Mouse (Mus musculus) testis, adult 2 months (tissue): ENCODE results near the gene Vdr.

ENCODE experiments used
- CTCF ChIP-seq: fragments of 200-500 bp; IDR thresholded peaks from 2 replicates; pipeline ENCODE4 v1.5.1; 2012; ENCODE audit warnings: low read depth, mild to moderate bottlenecking, inconsistent platforms, low read length, moderate library complexity; ENCODE audit not compliant: control insufficient read depth, insufficient read depth, insufficient replicate concordance
- POLR2A ChIP-seq: fragments of 200-500 bp; IDR thresholded peaks from 2 replicates; pipeline ENCODE4 v1.6.1; 2012; ENCODE audit warnings: low read depth, mild to moderate bottlenecking, inconsistent platforms, low read length, moderate library complexity; ENCODE audit not compliant: control insufficient read depth

- no peak for TF ChIP-seq CTCF
- no peak for TF ChIP-seq POLR2A
These were observed 14.1 kb downstream of the Vdr start for GRCm38 (mm10) chr15:97896347-97896746.
